Mouse (Mus musculus): ENCODE data around the gene Nppb. TPM values are rescaled to one million over a fixed set of nuclear protein-coding genes. Genes with fewer than 3 reads are reported as not detected.
A peak's percentile ranks its signal among the peaks of the same experiment; 100 is the strongest.

Gene Nppb
- polyA plus RNA-seq, 1 experiment, result not detected

- no peak for DNase-seq (ENCODE audit: low read depth)
- TF ChIP-seq POLR2A (IDR thresholded peaks at IDR 0.05; ENCODE audit: borderline replicate concordance, extremely low read depth, insufficient read depth, insufficient read length, poor library complexity, severe bottlenecking), result no peak
- no peak for TF ChIP-seq CTCF (IDR thresholded peaks at IDR 0.05; ENCODE audit: borderline replicate concordance, extremely low read depth, insufficient read depth, insufficient read length)
These were observed 7.2 kb upstream of the Nppb start for GRCm38 (mm10) chr4:147978391-147978790.

- DNase-seq (ENCODE audit: low read depth), result peak; percentile 10
- TF ChIP-seq CTCF (IDR thresholded peaks at IDR 0.05; ENCODE audit: borderline replicate concordance, extremely low read depth, insufficient read depth, insufficient read length) (no peak), POLR2A (IDR thresholded peaks at IDR 0.05; ENCODE audit: borderline replicate concordance, extremely low read depth, insufficient read depth, insufficient read length, poor library complexity, severe bottlenecking) (no peak)
These were observed 6.1 kb upstream of the Nppb start for GRCm38 (mm10) chr4:147979441-147979860.

- DNase-seq (ENCODE audit: low read depth), result no peak
- TF ChIP-seq CTCF (IDR thresholded peaks at IDR 0.05; ENCODE audit: borderline replicate concordance, extremely low read depth, insufficient read depth, insufficient read length) (no peak), POLR2A (IDR thresholded peaks at IDR 0.05; ENCODE audit: borderline replicate concordance, extremely low read depth, insufficient read depth, insufficient read length, poor library complexity, severe bottlenecking) (no peak)
These were observed 8.0 kb downstream of the Nppb start for GRCm38 (mm10) chr4:147993571-147994095.

- no peak for DNase-seq (ENCODE audit: low read depth)
- TF ChIP-seq POLR2A (IDR thresholded peaks at IDR 0.05; ENCODE audit: borderline replicate concordance, extremely low read depth, insufficient read depth, insufficient read length, poor library complexity, severe bottlenecking) (no peak), CTCF (IDR thresholded peaks at IDR 0.05; ENCODE audit: borderline replicate concordance, extremely low read depth, insufficient read depth, insufficient read length) (no peak)
These were observed 9.7 kb downstream of the Nppb start for GRCm38 (mm10) chr4:147995311-147995710.

- no peak for TF ChIP-seq CTCF (IDR thresholded peaks at IDR 0.05; ENCODE audit: borderline replicate concordance, extremely low read depth, insufficient read depth, insufficient read length)
- no peak for TF ChIP-seq POLR2A (IDR thresholded peaks at IDR 0.05; ENCODE audit: borderline replicate concordance, extremely low read depth, insufficient read depth, insufficient read length, poor library complexity, severe bottlenecking)
- peak; percentile 63 for DNase-seq (ENCODE audit: low read depth)
These were observed 14.7 kb downstream of the Nppb start, which contains the start of gene Nppa for GRCm38 (mm10) chr4:148000202-148000772. Gene Nppa, plus strand, starts transcription at chr4:148000722.

- DNase-seq (ENCODE audit: low read depth), result peak; percentile 62
- TF ChIP-seq CTCF (IDR thresholded peaks at IDR 0.05; ENCODE audit: borderline replicate concordance, extremely low read depth, insufficient read depth, insufficient read length) (no peak), POLR2A (IDR thresholded peaks at IDR 0.05; ENCODE audit: borderline replicate concordance, extremely low read depth, insufficient read depth, insufficient read length, poor library complexity, severe bottlenecking) (no peak)
These were observed 15.6 kb downstream of the Nppb start for GRCm38 (mm10) chr4:148001013-148001789.

GRCm38 (mm10) chr4:148001866-148002265 lies 16.3 kb downstream of the Nppb start:
- TF ChIP-seq POLR2A (IDR thresholded peaks at IDR 0.05; ENCODE audit: borderline replicate concordance, extremely low read depth, insufficient read depth, insufficient read length, poor library complexity, severe bottlenecking), result no peak
- TF ChIP-seq CTCF (IDR thresholded peaks at IDR 0.05; ENCODE audit: borderline replicate concordance, extremely low read depth, insufficient read depth, insufficient read length), result no peak

GRCm38 (mm10) chr4:148004361-148004760 lies 18.8 kb downstream of the Nppb start:
- TF ChIP-seq CTCF (IDR thresholded peaks at IDR 0.05; ENCODE audit: borderline replicate concordance, extremely low read depth, insufficient read depth, insufficient read length) (no peak), POLR2A (IDR thresholded peaks at IDR 0.05; ENCODE audit: borderline replicate concordance, extremely low read depth, insufficient read depth, insufficient read length, poor library complexity, severe bottlenecking) (no peak)
- DNase-seq (ENCODE audit: low read depth), result no peak

More at GRCm38 (mm10) chr4:148001866-148002265, 16.3 kb downstream of the Nppb start:
- DNase-seq (ENCODE audit: low read depth), result no peak

- peak; percentile 40 for DNase-seq (ENCODE audit: low read depth)
- TF ChIP-seq POLR2A (IDR thresholded peaks at IDR 0.05; ENCODE audit: borderline replicate concordance, extremely low read depth, insufficient read depth, insufficient read length, poor library complexity, severe bottlenecking) (no peak), CTCF (IDR thresholded peaks at IDR 0.05; ENCODE audit: borderline replicate concordance, extremely low read depth, insufficient read depth, insufficient read length) (peak; percentile 67)
These were observed 22.8 kb downstream of the Nppb start for GRCm38 (mm10) chr4:148008412-148008811.

GRCm38 (mm10) chr4:148009641-148010040 lies 24.1 kb downstream of the Nppb start:
- no peak for DNase-seq (ENCODE audit: low read depth)
- TF ChIP-seq POLR2A (IDR thresholded peaks at IDR 0.05; ENCODE audit: borderline replicate concordance, extremely low read depth, insufficient read depth, insufficient read length, poor library complexity, severe bottlenecking) (no peak), CTCF (IDR thresholded peaks at IDR 0.05; ENCODE audit: borderline replicate concordance, extremely low read depth, insufficient read depth, insufficient read length) (no peak)

GRCm38 (mm10) chr4:148011332-148011731 lies 25.7 kb downstream of the Nppb start:
- TF ChIP-seq POLR2A (IDR thresholded peaks at IDR 0.05; ENCODE audit: borderline replicate concordance, extremely low read depth, insufficient read depth, insufficient read length, poor library complexity, severe bottlenecking) (no peak), CTCF (IDR thresholded peaks at IDR 0.05; ENCODE audit: borderline replicate concordance, extremely low read depth, insufficient read depth, insufficient read length) (no peak)
- no peak for DNase-seq (ENCODE audit: low read depth)
